Mouse (Mus musculus): ENCODE measurements at regions not wholly inside any gene's neighbourhood (a gene's known extent, or its start where the extent isn't known, plus 50 kb on each side); places are given as distances from the start of the nearest gene placed in this dataset.

DNA sequence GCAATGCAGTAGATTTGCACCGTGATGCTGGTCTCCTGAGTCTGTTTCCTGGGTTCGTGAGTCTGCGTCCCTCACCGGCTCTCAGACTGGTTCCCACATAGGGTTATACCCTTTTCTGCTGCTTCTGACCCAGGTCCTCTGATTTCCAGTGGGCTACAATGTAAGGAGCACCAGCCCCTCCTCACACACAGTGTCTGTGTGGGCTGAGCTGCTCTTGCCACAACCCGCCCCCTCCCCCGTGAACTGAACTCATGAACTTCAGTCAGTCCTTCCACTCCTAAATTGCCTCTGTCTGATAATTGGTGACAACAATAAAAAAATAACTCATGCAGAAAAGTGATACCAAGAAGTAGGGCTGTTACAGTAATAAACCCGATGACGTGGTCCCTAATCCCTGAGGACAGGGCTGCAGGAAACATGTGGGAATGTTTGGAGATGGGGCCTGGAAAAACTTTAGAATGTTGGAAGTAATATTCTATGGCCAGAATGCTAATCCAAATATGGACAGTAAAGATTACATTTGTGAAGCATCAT lies 54.2 kb upstream of the Ankfn1 start:
- no peak for ATAC-seq
- H3K27me3 ChIP-seq (replicated peaks; ENCODE audit: control insufficient read depth, insufficient read depth, low read length) = no peaks in the 10 kb centered on the region
- H3K4me1 ChIP-seq (ENCODE audit: control insufficient read depth, insufficient read depth, low read depth, low read length) = no peaks in the 10 kb centered on the region
- 82% methylated on average over 8 of the region's 8 CpGs for WGBS
- no peaks in the 10 kb centered on the region for H3K9me3 ChIP-seq (ENCODE audit: control insufficient read depth, low read length)
- no peak overlapping the region for H3K4me3 ChIP-seq (ENCODE audit: low read length)
- H3K4me2 ChIP-seq (ENCODE audit: low read length) = no peak overlapping the region
- no peak overlapping the region for H3K27ac ChIP-seq (ENCODE audit: low read depth, low read length)
- H3K9ac ChIP-seq (ENCODE audit: low read depth, low read length) = no peak overlapping the region
- no peaks in the 10 kb centered on the region for H3K36me3 ChIP-seq (ENCODE audit: control insufficient read depth, insufficient read depth, low read length)

Data from hindbrain, embryonic 16.5 days (tissue).